Mouse (Mus musculus): ENCODE results near the gene Olfr507. TPM values are rescaled to one million over a fixed set of nuclear protein-coding genes. Genes with fewer than 3 reads are reported as not detected.

The Olfr507 gene
- polyA plus RNA-seq, 1 experiment from 2014 or later = not detected

- Histone ChIP-seq H3K36me3 (replicated peaks; ENCODE audit: control insufficient read depth, insufficient read depth, low read depth, low read length) (no peaks in the 10 kb centered on the region), H3K4me1 (ENCODE audit: control insufficient read depth, insufficient read depth, low read length) (no peaks in the 10 kb centered on the region), H3K27ac (replicated peaks; ENCODE audit: low read depth, low read length) (no peak overlapping the region), H3K4me3 (ENCODE audit: low read depth, low read length) (no peak overlapping the region), H3K9me3 (replicated peaks; ENCODE audit: control insufficient read depth, low read length) (no peaks in the 10 kb centered on the region), H3K4me2 (ENCODE audit: low read depth, low read length) (no peak overlapping the region), H3K27me3 (ENCODE audit: control insufficient read depth, insufficient read depth, low read length) (no peaks in the 10 kb centered on the region), H3K9ac (replicated peaks; ENCODE audit: low read length) (no peak overlapping the region)
- 86% methylated on average over 3 of the region's 3 CpGs for WGBS
- DNase-seq (ENCODE audit: low spot score) (no peak), ATAC-seq (replicated peaks; ENCODE audit: insufficient number of reproducible peaks, low FRiP score, low TSS enrichment, low read depth) (no peak)
Observed at GRCm38 (mm10) chr7:108662419-108662818, 40.8 kb downstream of the Olfr507 start.

- H3K9ac ChIP-seq (replicated peaks; ENCODE audit: low read length) = no peak within 1 kb of the TSS
- H3K4me2 ChIP-seq (ENCODE audit: low read depth, low read length) = no peak within 1 kb of the TSS
- H3K36me3 ChIP-seq (replicated peaks; ENCODE audit: control insufficient read depth, insufficient read depth, low read depth, low read length) = no peaks in the 10 kb centered on the region
- H3K27me3 ChIP-seq (ENCODE audit: control insufficient read depth, insufficient read depth, low read length) = no peaks in the 10 kb centered on the region
- no peak within 1 kb of the TSS for H3K4me3 ChIP-seq (ENCODE audit: low read depth, low read length)
- no peak within 1 kb of the TSS for H3K27ac ChIP-seq (replicated peaks; ENCODE audit: low read depth, low read length)
- no peaks in the 10 kb centered on the region for H3K4me1 ChIP-seq (ENCODE audit: control insufficient read depth, insufficient read depth, low read length)
- no peaks in the 10 kb centered on the region for H3K9me3 ChIP-seq (replicated peaks; ENCODE audit: control insufficient read depth, low read length)
- ATAC-seq (replicated peaks; ENCODE audit: insufficient number of reproducible peaks, low FRiP score, low TSS enrichment, low read depth) (no peak), DNase-seq (ENCODE audit: low spot score) (no peak)
- WGBS = 93% methylated on average over 1 of the region's 1 CpGs
Observed at GRCm38 (mm10) chr7:108666118-108666517, 44.5 kb downstream of the Olfr507 start, which contains the start of gene Olfr510. TSS of gene Olfr510 (plus strand) at chr7:108666418.

GRCm38 (mm10) chr7:108671058-108671457, 49.4 kb downstream of the Olfr507 start:
- H3K27ac ChIP-seq (replicated peaks; ENCODE audit: low read depth, low read length) = no peak overlapping the region
- DNase-seq (ENCODE audit: low spot score) (no peak), ATAC-seq (replicated peaks; ENCODE audit: insufficient number of reproducible peaks, low FRiP score, low TSS enrichment, low read depth) (no peak)
- H3K36me3 ChIP-seq (replicated peaks; ENCODE audit: control insufficient read depth, insufficient read depth, low read depth, low read length) = no peaks in the 10 kb centered on the region
- WGBS = 63% methylated on average over 1 of the region's 1 CpGs
- H3K4me3 ChIP-seq (ENCODE audit: low read depth, low read length) = no peak overlapping the region
- no peaks in the 10 kb centered on the region for H3K9me3 ChIP-seq (replicated peaks; ENCODE audit: control insufficient read depth, low read length)
- H3K4me1 ChIP-seq (ENCODE audit: control insufficient read depth, insufficient read depth, low read length) = no peaks in the 10 kb centered on the region
- H3K9ac ChIP-seq (replicated peaks; ENCODE audit: low read length) = no peak overlapping the region
- H3K4me2 ChIP-seq (ENCODE audit: low read depth, low read length) = no peak overlapping the region
- no peaks in the 10 kb centered on the region for H3K27me3 ChIP-seq (ENCODE audit: control insufficient read depth, insufficient read depth, low read length)

Other genes with a start within 250 kb of the Olfr507 start
- gene Olfr495, start 228.6 kb upstream of the Olfr507 start, polyA plus RNA-seq (2014; fragmentation: Nextera tagmentation; extraction: Ambion mirVana) = not detected in 2 replicates
- not detected in 2 replicates for gene Olfr497, start 201.4 kb upstream of the Olfr507 start, polyA plus RNA-seq (2014; fragmentation: Nextera tagmentation; extraction: Ambion mirVana)
- not detected in 2 replicates for gene Olfr498, start 156.5 kb upstream of the Olfr507 start, polyA plus RNA-seq (2014; fragmentation: Nextera tagmentation; extraction: Ambion mirVana)
- not detected in 2 replicates for gene Olfr502, start 96.7 kb upstream of the Olfr507 start, polyA plus RNA-seq (2014; fragmentation: Nextera tagmentation; extraction: Ambion mirVana)
- not detected in 2 replicates for gene Olfr503, start 77.3 kb upstream of the Olfr507 start, polyA plus RNA-seq (2014; fragmentation: Nextera tagmentation; extraction: Ambion mirVana)
- gene Olfr504, start 56.0 kb upstream of the Olfr507 start, polyA plus RNA-seq (2014; fragmentation: Nextera tagmentation; extraction: Ambion mirVana) = not detected in 2 replicates
- not detected in 2 replicates for gene Olfr506, start 11.0 kb upstream of the Olfr507 start, polyA plus RNA-seq (2014; fragmentation: Nextera tagmentation; extraction: Ambion mirVana)
- not detected in 2 replicates for gene Olfr508, start 8.2 kb downstream of the Olfr507 start, polyA plus RNA-seq (2014; fragmentation: Nextera tagmentation; extraction: Ambion mirVana)
- gene Olfr509, start 30.1 kb downstream of the Olfr507 start, polyA plus RNA-seq (2014; fragmentation: Nextera tagmentation; extraction: Ambion mirVana) = not detected in 2 replicates
- gene Olfr510, start 44.6 kb downstream of the Olfr507 start, polyA plus RNA-seq (2014; fragmentation: Nextera tagmentation; extraction: Ambion mirVana) = not detected in 2 replicates
- gene Olfr512, start 91.5 kb downstream of the Olfr507 start, polyA plus RNA-seq (2014; fragmentation: Nextera tagmentation; extraction: Ambion mirVana) = not detected in 2 replicates
- not detected in 2 replicates for gene Olfr513, start 129.2 kb downstream of the Olfr507 start, polyA plus RNA-seq (2014; fragmentation: Nextera tagmentation; extraction: Ambion mirVana)
- gene Olfr514, start 204.2 kb downstream of the Olfr507 start, polyA plus RNA-seq (2014; fragmentation: Nextera tagmentation; extraction: Ambion mirVana) = not detected in 2 replicates
- gene Olfr516, start 228.7 kb downstream of the Olfr507 start, polyA plus RNA-seq (2014; fragmentation: Nextera tagmentation; extraction: Ambion mirVana) = not detected in 2 replicates